12 mouse cellular contexts compared by ENCODE assay signal in the genomic region with DNA sequence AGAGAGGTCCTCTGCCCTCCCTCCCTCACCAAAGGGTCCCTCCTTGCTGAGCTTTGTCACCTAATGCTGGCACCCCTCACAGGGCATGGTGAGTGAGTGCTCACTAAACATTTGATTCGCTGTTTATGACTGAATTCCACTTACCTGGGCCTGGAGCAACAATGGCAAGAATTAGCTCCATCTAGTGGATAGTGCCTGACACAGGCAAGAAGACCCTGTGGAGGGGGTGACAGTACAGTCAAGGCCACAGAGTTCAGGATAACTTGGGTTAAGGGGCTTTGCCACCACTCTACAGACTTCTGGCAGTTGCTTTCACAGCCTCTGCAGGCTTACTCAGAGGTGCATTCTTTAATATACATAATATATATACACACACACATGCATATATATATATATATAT. TPM values are rescaled to one million over a fixed set of nuclear protein-coding genes. Genes with fewer than 3 reads are reported as not detected.
DNase-seq lines count a peak whose midpoint lies in the region; ATAC-seq and TF ChIP-seq lines count a peak whose summit lies in the region.
"Had no signal": no experiment of that assay in that cellular context is flagged by ENCODE, and none has a peak within 500 bp of the region (broad histone marks: within the 10 kb centered on the region; RNA-seq: fewer than 3 reads in every experiment).

No protein-coding gene starts in this region.

- no peaks in the 10 kb centered on the region for H3K9me3 ChIP-seq in midbrain, embryonic 12.5 days
- H3K9me3 ChIP-seq: embryonic facial prominence, embryonic 12.5 days; limb, embryonic 15.5 days had no signal

- no peak overlapping the region for H3K4me2 ChIP-seq in midbrain, embryonic 12.5 days (replicated peaks)
- H3K4me2 ChIP-seq: embryonic facial prominence, embryonic 12.5 days; limb, embryonic 15.5 days had no signal

- H3K36me3 ChIP-seq in midbrain, embryonic 12.5 days, result no peaks in the 10 kb centered on the region
- H3K36me3 ChIP-seq: embryonic facial prominence, embryonic 12.5 days; limb, embryonic 15.5 days had no signal

- intact Hi-C loops in gastrocnemius, adult 2 months (cut with DNase I), result no loop called here

- peaks cover 14% of the 10 kb centered on the region; the same call in 1 of the 2 replicates for H3K4me1 ChIP-seq in midbrain, embryonic 12.5 days
- H3K4me1 ChIP-seq: limb, embryonic 15.5 days had no signal

- no peak overlapping the region for H3K27ac ChIP-seq in midbrain, embryonic 12.5 days (replicated peaks)
- H3K27ac ChIP-seq in gastrocnemius, adult 2 months, result no peak overlapping the region
- H3K27ac ChIP-seq: embryonic facial prominence, embryonic 12.5 days; limb, embryonic 15.5 days had no signal

- no peak for TF ChIP-seq CTCF in gastrocnemius, adult 2 months (IDR thresholded peaks at IDR 0.05)

- H3K4me3 ChIP-seq in midbrain, embryonic 12.5 days, result no peak overlapping the region
- no peak overlapping the region for H3K4me3 ChIP-seq in gastrocnemius, adult 2 months
- H3K4me3 ChIP-seq: embryonic facial prominence, embryonic 12.5 days; limb, embryonic 15.5 days had no signal

- ATAC-seq in frontal cortex, adult (ENCODE audit: low TSS enrichment), result 0 out of 2 replicates have a peak, but pooled peaks have one; percentile 17
- ATAC-seq in midbrain, embryonic 12.5 days (ENCODE audit: low FRiP score, low read depth), result 0 out of 2 replicates have a peak, but pooled peaks have one; percentile 55

- no peak for DNase-seq in frontal cortex, adult 2 months (ENCODE audit: extremely low spot score in 1 of 2, low spot score in 1 of 2)
- peak; percentile 24 for DNase-seq in A20 (ENCODE audit: low read depth, low spot score)
- DNase-seq in embryo, embryonic 10.5 days (ENCODE audit: low spot score), result peak; percentile 39
- DNase-seq in gastrocnemius, adult 2 months, result no peak
- DNase-seq in T-cell, adult 2 months (ENCODE audit: low spot score), result no peak
- DNase-seq in ovary, postnatal 36 days (ENCODE audit: low spot score), result no peak
- DNase-seq: heart, adult 11 months; kidney, adult 18-20 months had no signal

- no peak overlapping the region for H3K9ac ChIP-seq in midbrain, embryonic 12.5 days (replicated peaks)
- H3K9ac ChIP-seq: embryonic facial prominence, embryonic 12.5 days; limb, embryonic 15.5 days had no signal

- no peaks in the 10 kb centered on the region for H3K27me3 ChIP-seq in midbrain, embryonic 12.5 days
- H3K27me3 ChIP-seq: embryonic facial prominence, embryonic 12.5 days; limb, embryonic 15.5 days had no signal

- 48% methylated on average over 1 of the region's 1 CpGs for WGBS in midbrain, embryonic 12.5 days

RNA-seq across cellular contexts. Expression of a gene that starts 55.8 kb away (rescaled TPM):
- 6.0 and 6.7 TPM in 2 replicates for polyA plus RNA-seq in frontal cortex, adult 2 months (2012; rRNA removed)
- polyA plus RNA-seq in midbrain, embryonic 12.5 days (2016; fragmentation: Nextera tagmentation; extraction: Ambion mirVana), result 0.77 and 0.82 TPM in 2 replicates
- total RNA-seq in gastrocnemius, adult 2 months (2021), result under 1 TPM; 0.43 to 0.59 TPM

Comparison
In these comparisons a context has a peak if more than half of its experiments do, and no peak if none do; other contexts are left out.
1. DNase-seq: peak in A20 (single experiment) and embryo, embryonic 10.5 days (single experiment); none in frontal cortex, adult 2 months (0 of 2), gastrocnemius, adult 2 months (single experiment), T-cell, adult 2 months (single experiment) and ovary, postnatal 36 days (single experiment).